Mouse (Mus musculus) megakaryocyte, embryonic 14.5 days (primary cell): ENCODE data around the gene Map4k3.

Source experiments
- FLI1 ChIP-seq: IDR thresholded peaks from 2 replicates; pipeline ENCODE4 v1.6.1; 2012; ENCODE audit warnings: low read length, inconsistent platforms, mixed read lengths
- GATA1 ChIP-seq: IDR thresholded peaks from 3 replicates; pipeline ENCODE4 v1.6.1; 2012; ENCODE audit warnings: mixed read lengths, low read length, inconsistent platforms, borderline replicate concordance

- TF ChIP-seq GATA1 (no peak), FLI1 (no peak)
Observed at GRCm38 (mm10) chr17:80713588-80713987, 14.7 kb downstream of the Map4k3 start.
